Mouse (Mus musculus): ENCODE results near the gene Sox30. TPM values are rescaled to one million over a fixed set of nuclear protein-coding genes. Genes with fewer than 3 reads are reported as not detected.

Gene Sox30
- polyA plus RNA-seq, 1 experiment from 2014 or later, result 0.05 TPM

DNA sequence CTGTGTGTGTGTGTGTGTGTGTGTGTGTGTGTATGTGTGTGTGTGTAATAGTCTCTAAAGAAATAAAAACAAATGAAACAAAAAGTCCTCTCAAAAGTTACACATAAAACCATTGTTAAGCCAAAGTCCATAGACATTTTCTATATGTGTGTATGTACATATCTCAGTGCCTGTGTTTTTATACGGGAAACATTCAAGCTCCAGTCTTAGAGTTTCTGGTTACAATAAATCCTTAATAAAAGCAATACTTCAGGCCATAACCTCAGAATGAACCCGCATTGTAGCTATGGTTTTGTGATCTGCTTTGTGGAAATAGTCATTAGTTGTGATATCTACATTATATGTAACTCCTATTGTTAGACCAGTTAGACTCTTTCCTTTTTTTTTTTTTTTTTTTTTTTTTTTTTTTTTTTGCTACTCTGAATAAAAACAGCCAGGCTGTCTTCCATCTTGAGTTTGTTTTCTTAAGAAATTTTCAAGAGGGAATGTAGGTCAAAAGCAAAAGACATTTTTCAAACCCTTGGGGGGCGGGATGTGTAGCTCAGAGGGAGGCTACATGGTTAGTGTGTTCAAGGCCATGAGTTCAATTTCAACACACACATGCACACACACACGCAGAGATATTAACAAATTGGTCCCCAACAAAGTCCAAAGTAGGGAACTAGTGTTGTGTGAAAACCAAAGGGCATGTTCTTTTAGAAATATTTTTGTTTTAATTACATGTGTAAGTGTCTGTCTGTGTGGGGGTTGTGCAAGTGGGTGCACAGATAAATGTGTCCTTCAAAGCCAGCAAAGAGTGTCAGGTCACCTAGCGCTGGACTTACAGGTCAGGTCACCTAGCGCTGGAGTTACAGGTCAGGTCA, 48.1 kb downstream of the Sox30 start:
- 87% methylated on average over 6 of the region's 6 CpGs for whole genome bisulfite sequencing
- Histone ChIP-seq H3K36me3 (no peaks in the 10 kb centered on the region), H3K27ac (replicated peaks) (no peak overlapping the region), H3K9me3 (replicated peaks) (no peaks in the 10 kb centered on the region), H3K4me1 (peaks cover 6% of the 10 kb centered on the region; the same call in 1 of the 2 replicates), H3K27me3 (ENCODE audit: low read depth, poor library complexity, severe bottlenecking) (no peaks in the 10 kb centered on the region), H3K4me3 (no peak overlapping the region)
- no peak for DNase-seq (ENCODE audit: low spot score)

DNA sequence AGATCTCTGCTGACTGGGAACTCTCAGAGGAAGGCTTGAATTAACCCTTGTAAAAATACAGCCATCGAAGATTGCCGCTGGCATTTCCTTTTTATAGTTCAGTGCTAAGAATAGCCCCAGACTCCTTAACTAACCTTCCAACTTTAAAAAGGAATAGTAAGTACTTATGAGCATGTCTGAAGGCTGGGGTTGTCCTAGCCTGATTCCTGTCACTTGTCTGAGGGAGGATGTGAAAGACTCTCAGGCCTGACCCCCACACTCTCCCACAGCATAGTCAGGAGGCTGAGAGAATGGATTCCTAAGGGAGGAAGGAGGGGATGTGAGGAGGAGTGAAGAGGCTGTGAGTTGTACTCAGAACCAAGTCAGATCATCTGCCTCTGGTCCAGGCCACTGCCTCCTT, 49.4 kb downstream of the Sox30 start:
- DNase-seq (ENCODE audit: low spot score), result no peak
- H3K27me3 ChIP-seq (ENCODE audit: low read depth, poor library complexity, severe bottlenecking), result no peaks in the 10 kb centered on the region
- 87% methylated on average over 2 of the region's 2 CpGs for WGBS
- H3K27ac ChIP-seq (replicated peaks), result no peak overlapping the region
- H3K4me1 ChIP-seq, result peaks cover 6% of the 10 kb centered on the region; the same call in 1 of the 2 replicates
- no peak overlapping the region for H3K4me3 ChIP-seq
- no peaks in the 10 kb centered on the region for H3K36me3 ChIP-seq
- no peaks in the 10 kb centered on the region for H3K9me3 ChIP-seq (replicated peaks)

DNA sequence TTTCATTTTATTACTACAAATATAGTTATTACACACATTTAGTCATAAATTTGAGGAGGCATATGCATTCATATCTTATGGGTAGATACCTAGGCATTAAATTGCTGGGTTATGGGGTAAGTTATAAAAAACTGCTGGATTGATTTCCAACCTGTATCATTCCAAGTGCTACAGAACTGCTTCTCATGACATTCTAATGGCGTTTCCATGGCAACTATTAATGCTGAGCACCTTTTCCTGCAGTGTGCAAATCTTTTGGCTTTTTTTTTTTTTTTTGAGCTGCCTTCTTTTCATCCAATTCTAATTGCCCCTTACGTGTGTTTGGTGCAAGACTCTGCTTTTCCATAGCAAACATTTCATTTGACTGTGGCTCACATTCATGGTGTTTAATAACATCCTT, 49.9 kb downstream of the Sox30 start:
- H3K36me3 ChIP-seq, result no peaks in the 10 kb centered on the region
- no peaks in the 10 kb centered on the region for H3K27me3 ChIP-seq (ENCODE audit: low read depth, poor library complexity, severe bottlenecking)
- no peak for DNase-seq (ENCODE audit: low spot score)
- H3K27ac ChIP-seq (replicated peaks), result no peak overlapping the region
- no peaks in the 10 kb centered on the region for H3K9me3 ChIP-seq (replicated peaks)
- no peak overlapping the region for H3K4me3 ChIP-seq
- H3K4me1 ChIP-seq, result peaks cover 6% of the 10 kb centered on the region; the same call in 1 of the 2 replicates
- WGBS, result 79% methylated on average over 2 of the region's 2 CpGs

- no peak overlapping the region for H3K4me3 ChIP-seq
- 61% methylated on average over 3 of the region's 3 CpGs for WGBS
- H3K27ac ChIP-seq (replicated peaks), result no peak overlapping the region
- H3K4me1 ChIP-seq, result no peaks in the 10 kb centered on the region
- H3K27me3 ChIP-seq (ENCODE audit: low read depth, poor library complexity, severe bottlenecking), result no peaks in the 10 kb centered on the region
- H3K9me3 ChIP-seq (replicated peaks), result no peaks in the 10 kb centered on the region
- DNase-seq (ENCODE audit: low spot score), result no peak
- H3K36me3 ChIP-seq, result no peaks in the 10 kb centered on the region
Measured at GRCm38 (mm10) chr11:46031470-46031869, 51.4 kb downstream of the Sox30 start.

DNA sequence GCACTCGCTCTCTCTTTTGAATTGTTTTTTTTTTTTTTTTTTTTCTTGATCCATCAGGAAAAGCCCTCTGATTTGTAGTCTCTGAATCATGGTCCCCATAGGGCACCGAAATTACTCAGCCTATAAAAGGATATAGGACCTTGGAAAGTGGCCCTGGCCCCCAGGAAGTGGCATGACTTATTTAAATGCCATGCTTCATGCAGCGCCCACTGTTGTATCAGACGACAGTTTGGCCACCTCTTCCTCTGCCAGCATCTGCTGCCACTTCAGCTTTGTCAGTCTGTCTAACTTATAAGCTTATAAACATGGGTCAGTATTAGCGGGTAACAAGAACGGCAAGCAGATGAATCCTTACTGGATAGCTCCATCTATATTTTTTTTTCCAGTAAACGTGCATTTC, 52.8 kb downstream of the Sox30 start:
- H3K27ac ChIP-seq (replicated peaks), result no peak overlapping the region
- H3K27me3 ChIP-seq (ENCODE audit: low read depth, poor library complexity, severe bottlenecking), result no peaks in the 10 kb centered on the region
- 92% methylated on average over 7 of the region's 7 CpGs for WGBS
- no peak overlapping the region for H3K4me3 ChIP-seq
- no peaks in the 10 kb centered on the region for H3K36me3 ChIP-seq
- H3K4me1 ChIP-seq, result no peaks in the 10 kb centered on the region
- no peak for DNase-seq (ENCODE audit: low spot score)
- H3K9me3 ChIP-seq (replicated peaks), result no peaks in the 10 kb centered on the region

DNA sequence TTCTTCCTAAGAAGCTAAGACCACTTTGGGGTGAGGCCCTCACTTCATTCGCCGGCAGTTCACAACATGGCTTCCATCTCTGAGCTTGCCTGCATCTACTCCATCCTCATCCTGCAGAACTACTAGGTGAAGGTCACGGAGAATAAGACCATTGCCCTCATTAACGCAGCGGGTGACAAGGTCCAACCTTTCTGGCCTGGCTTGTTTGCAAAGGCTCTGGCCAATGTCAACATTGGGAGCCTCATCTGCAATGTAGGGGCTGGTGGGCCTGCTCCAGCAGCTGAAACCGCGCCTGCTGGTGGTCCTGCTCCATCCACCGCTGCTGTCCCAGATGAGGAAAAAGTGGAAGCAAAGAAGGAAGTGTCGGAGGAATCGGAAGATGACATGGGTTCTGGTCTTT, 56.3 kb downstream of the Sox30 start:
- no peaks in the 10 kb centered on the region for H3K4me1 ChIP-seq
- no peaks in the 10 kb centered on the region for H3K36me3 ChIP-seq
- H3K4me3 ChIP-seq, result no peak overlapping the region
- no peaks in the 10 kb centered on the region for H3K27me3 ChIP-seq (ENCODE audit: low read depth, poor library complexity, severe bottlenecking)
- no peak overlapping the region for H3K27ac ChIP-seq (replicated peaks)
- WGBS, result 96% methylated on average over 10 of the region's 10 CpGs
- DNase-seq (ENCODE audit: low spot score), result no peak
- no peaks in the 10 kb centered on the region for H3K9me3 ChIP-seq (replicated peaks)

GRCm38 (mm10) chr11:46038901-46039300, 58.8 kb downstream of the Sox30 start:
- Histone ChIP-seq H3K4me1 (no peaks in the 10 kb centered on the region), H3K4me3 (no peak overlapping the region), H3K27ac (replicated peaks) (no peak overlapping the region), H3K36me3 (no peaks in the 10 kb centered on the region), H3K9me3 (replicated peaks) (no peaks in the 10 kb centered on the region), H3K27me3 (ENCODE audit: low read depth, poor library complexity, severe bottlenecking) (no peaks in the 10 kb centered on the region)
- 87% methylated on average over 15 of the region's 15 CpGs for WGBS
- no peak for DNase-seq (ENCODE audit: low spot score)

DNA sequence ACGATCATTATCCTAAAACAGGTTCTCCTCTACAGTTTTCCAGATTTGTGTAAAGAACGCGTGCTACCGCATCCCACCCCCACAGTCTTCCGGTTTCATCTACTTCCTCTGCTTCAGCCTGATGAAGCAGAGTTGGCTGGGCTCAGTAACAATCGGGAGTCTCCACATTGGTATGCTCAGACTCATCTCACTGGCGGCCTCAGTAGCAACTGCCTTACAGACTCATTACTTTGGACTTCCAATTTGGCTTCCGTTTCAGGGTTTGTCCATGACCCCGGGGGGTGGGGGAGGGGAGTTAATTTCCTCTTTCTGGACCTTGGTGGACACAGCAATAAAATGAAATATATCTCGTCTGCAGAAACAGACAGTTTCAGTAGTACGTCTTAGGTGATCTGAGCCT, 59.2 kb downstream of the Sox30 start:
- H3K27ac ChIP-seq (replicated peaks), result no peak overlapping the region

DNA sequence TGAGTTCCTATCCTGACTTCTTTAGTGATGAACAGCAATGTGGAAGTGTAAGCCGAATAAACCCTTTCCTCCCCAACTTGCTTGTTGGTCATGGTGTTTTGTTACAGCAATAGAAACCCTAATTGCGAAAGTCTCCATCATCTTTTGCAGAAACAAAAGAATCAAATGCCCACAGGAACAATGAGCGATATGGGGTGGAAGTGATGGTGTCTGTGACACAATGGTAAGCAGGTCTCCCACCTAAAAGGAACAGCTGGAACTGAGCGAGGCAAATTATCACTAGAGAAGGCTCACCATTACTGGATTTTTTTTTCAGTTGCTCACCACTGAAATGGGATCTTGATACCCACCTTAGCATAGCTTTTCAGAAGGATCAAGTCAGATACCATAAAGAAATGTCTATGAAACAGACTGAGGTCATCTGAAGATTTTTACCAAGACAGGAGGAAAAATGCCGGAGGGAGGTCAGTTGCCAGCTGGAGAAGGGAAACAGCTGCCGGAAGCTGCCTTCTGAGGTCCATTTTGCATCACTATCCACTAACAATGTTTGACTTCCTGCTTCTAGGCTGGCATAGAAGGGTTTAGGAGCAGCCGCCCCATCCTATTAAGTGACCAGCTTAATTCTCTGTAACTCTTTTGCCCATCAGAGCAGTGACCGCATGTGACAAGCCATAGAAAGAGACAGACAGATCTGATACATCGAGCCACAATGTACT, 60.9 kb downstream of the Sox30 start:
- WGBS, result 86% methylated on average over 9 of the region's 9 CpGs
- Histone ChIP-seq H3K4me1 (no peaks in the 10 kb centered on the region), H3K27ac (replicated peaks) (no peak overlapping the region)

More for the DNA sequence above, 59.2 kb downstream of the Sox30 start:
- Histone ChIP-seq H3K36me3 (no peaks in the 10 kb centered on the region), H3K4me1 (no peaks in the 10 kb centered on the region), H3K27me3 (ENCODE audit: low read depth, poor library complexity, severe bottlenecking) (no peaks in the 10 kb centered on the region), H3K9me3 (replicated peaks) (no peaks in the 10 kb centered on the region), H3K4me3 (no peak overlapping the region)
- no peak for DNase-seq (ENCODE audit: low spot score)
- 87% methylated on average over 11 of the region's 11 CpGs for WGBS

DNA sequence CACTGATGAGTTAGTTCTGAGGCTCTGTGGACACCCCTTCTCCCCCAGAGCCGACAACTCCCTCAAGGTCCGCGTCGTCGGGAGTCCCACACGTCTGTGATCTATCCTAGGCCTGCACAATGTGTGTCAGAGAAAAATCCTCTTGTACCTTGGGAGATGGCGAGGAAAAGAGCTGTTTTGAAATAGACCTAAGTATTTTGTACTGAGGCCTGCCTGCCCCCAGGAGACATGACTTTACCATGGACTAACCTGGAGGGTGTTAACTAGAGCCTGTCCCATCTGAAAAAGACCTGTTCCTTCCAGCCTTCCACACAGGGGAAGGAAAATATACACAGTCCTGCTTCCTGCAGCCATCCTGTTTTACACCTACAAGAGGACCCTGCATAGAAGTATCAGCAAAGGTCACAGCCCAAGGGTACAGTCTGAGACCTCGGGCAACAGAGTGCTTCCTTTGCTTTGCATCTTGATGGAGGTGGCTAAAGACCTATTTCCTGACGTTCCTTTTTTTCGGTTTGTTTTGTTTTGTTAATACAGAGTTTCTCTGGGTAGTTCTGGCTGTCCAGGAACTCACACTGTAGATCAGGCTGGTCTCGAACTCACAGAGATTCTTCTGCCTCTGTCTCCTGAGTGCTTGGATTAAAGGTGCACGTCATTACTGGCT, 61.6 kb downstream of the Sox30 start:
- Histone ChIP-seq H3K27ac (replicated peaks) (no peak overlapping the region), H3K4me3 (no peak overlapping the region), H3K9me3 (replicated peaks) (no peaks in the 10 kb centered on the region), H3K27me3 (ENCODE audit: low read depth, poor library complexity, severe bottlenecking) (no peaks in the 10 kb centered on the region), H3K36me3 (no peaks in the 10 kb centered on the region), H3K4me1 (no peaks in the 10 kb centered on the region)
- 83% methylated on average over 12 of the region's 12 CpGs for WGBS
- DNase-seq (ENCODE audit: low spot score), result no peak

More for the DNA sequence above, 60.9 kb downstream of the Sox30 start:
- Histone ChIP-seq H3K9me3 (replicated peaks) (no peaks in the 10 kb centered on the region), H3K36me3 (no peaks in the 10 kb centered on the region), H3K27me3 (ENCODE audit: low read depth, poor library complexity, severe bottlenecking) (no peaks in the 10 kb centered on the region), H3K4me3 (no peak overlapping the region)
- DNase-seq (ENCODE audit: low spot score), result no peak

- H3K27ac ChIP-seq (replicated peaks), result no peak overlapping the region
- no peak for DNase-seq (ENCODE audit: low spot score)
- 90% methylated on average over 5 of the region's 5 CpGs for WGBS
- H3K9me3 ChIP-seq (replicated peaks), result no peaks in the 10 kb centered on the region
- no peak overlapping the region for H3K4me3 ChIP-seq
- H3K4me1 ChIP-seq, result no peaks in the 10 kb centered on the region
- no peaks in the 10 kb centered on the region for H3K27me3 ChIP-seq (ENCODE audit: low read depth, poor library complexity, severe bottlenecking)
- no peaks in the 10 kb centered on the region for H3K36me3 ChIP-seq
Measured at GRCm38 (mm10) chr11:46044781-46045180, 64.7 kb downstream of the Sox30 start.

- Histone ChIP-seq H3K4me3 (no peak overlapping the region), H3K4me1 (no peaks in the 10 kb centered on the region), H3K36me3 (no peaks in the 10 kb centered on the region), H3K9me3 (replicated peaks) (no peaks in the 10 kb centered on the region), H3K27ac (replicated peaks) (no peak overlapping the region), H3K27me3 (ENCODE audit: low read depth, poor library complexity, severe bottlenecking) (no peaks in the 10 kb centered on the region)
- DNase-seq (ENCODE audit: low spot score), result no peak
- 89% methylated on average over 3 of the region's 3 CpGs for WGBS
Measured at GRCm38 (mm10) chr11:46047264-46047663, 67.2 kb downstream of the Sox30 start.

Measured in midbrain, embryonic 10.5 days (tissue).